Mouse (Mus musculus) adrenal gland, adult 18-20 months (tissue): ENCODE measurements at regions not wholly inside any gene's neighbourhood (a gene's known extent, or its start where the extent isn't known, plus 50 kb on each side); places are given as distances from the start of the nearest gene placed in this dataset.

Source experiments
- DNase-seq, 2 experiments: peaks; one replicate each; pipeline ENCODE4 v3.0.0; 2021 to 2022; ENCODE audit warnings: low spot score in 2 of 2

- DNase-seq = no peak
Measured at GRCm38 (mm10) chr12:73830122-73830521, 71.1 kb upstream of the Hif1a start.

GRCm38 (mm10) chr12:73830551-73831203 lies 70.5 kb upstream of the Hif1a start:
- DNase-seq = no peak

- no peak for DNase-seq
Measured at GRCm38 (mm10) chr12:73831204-73831595, 70.0 kb upstream of the Hif1a start.

- no peak for DNase-seq
Measured at GRCm38 (mm10) chr12:73831637-73832385, 69.4 kb upstream of the Hif1a start.

GRCm38 (mm10) chr12:73832789-73833188 lies 68.4 kb upstream of the Hif1a start:
- DNase-seq = no peak

- DNase-seq = no peak
Measured at GRCm38 (mm10) chr12:73836132-73836531, 65.0 kb upstream of the Hif1a start.

- DNase-seq = no peak
Measured at GRCm38 (mm10) chr12:73837036-73837435, 64.1 kb upstream of the Hif1a start.

GRCm38 (mm10) chr12:73837921-73838320 lies 63.3 kb upstream of the Hif1a start:
- no peak for DNase-seq

GRCm38 (mm10) chr12:73838330-73838729 lies 62.8 kb upstream of the Hif1a start:
- no peak for DNase-seq

- peak in 1 of 2 experiments; percentile 21 for DNase-seq
Measured at GRCm38 (mm10) chr12:73842000-73842675, 59.0 kb upstream of the Hif1a start.

GRCm38 (mm10) chr12:73844782-73845181 lies 56.4 kb upstream of the Hif1a start:
- no peak for DNase-seq

GRCm38 (mm10) chr12:73846672-73847071 lies 54.5 kb upstream of the Hif1a start:
- peak; percentile 36 to 51 for DNase-seq

GRCm38 (mm10) chr12:73847336-73847735 lies 53.8 kb upstream of the Hif1a start:
- DNase-seq = peak in 1 of 2 experiments; percentile 13

- DNase-seq = no peak
Measured at GRCm38 (mm10) chr12:73850831-73851230, 50.3 kb upstream of the Hif1a start.
